Mouse (Mus musculus): ENCODE measurements around the gene Gm9507. TPM values are rescaled to one million over a fixed set of nuclear protein-coding genes. Genes with fewer than 3 reads are reported as not detected.

The Gm9507 gene
- not detected in 2 replicates for polyA plus RNA-seq (2012; ENCODE audit: insufficient read depth, insufficient read length, low replicate concordance, missing spikeins)

- Histone ChIP-seq H3K4me3 (ENCODE audit: insufficient read depth, low read depth, low read length) (no peak within 1 kb of the TSS), H3K27ac (ENCODE audit: insufficient read depth, low read depth, low read length) (no peak within 1 kb of the TSS), H3K4me1 (ENCODE audit: control insufficient read depth, insufficient read depth, low read length) (no peaks in the 10 kb centered on the region)
- WGBS: 68% methylated on average over 5 of the region's 5 CpGs
- TF ChIP-seq CTCF (IDR thresholded peaks at IDR 0.05; ENCODE audit: insufficient read depth, low read depth, low read length): no peak
Observed at GRCm38 (mm10) chr10:77811743-77812142, at the start of gene Gm9507. TSS of gene Gm9507 (minus strand) at chr10:77811843.

DNA sequence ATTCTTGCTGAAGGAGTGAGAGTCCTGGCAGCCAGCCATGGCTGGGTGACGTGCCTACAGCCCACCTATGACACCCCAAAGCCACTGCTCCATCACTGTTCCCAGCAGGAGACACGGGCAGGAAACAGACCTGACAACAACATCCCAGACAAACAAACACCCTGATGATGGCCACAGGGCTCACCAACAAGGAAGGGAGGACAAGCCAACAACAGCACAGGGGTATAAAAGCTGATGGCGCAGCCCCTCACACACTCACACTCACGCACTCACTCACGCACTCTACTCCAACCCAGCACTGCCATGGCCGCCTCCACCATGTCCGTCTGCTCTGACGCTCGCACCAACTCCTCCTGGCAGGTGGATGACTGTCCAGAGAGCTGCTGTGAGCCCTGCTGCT lies 40.9 kb upstream of the Gm9507 start, which contains the start of gene Gm10318:
Gene Gm10318, plus strand, starts transcription at position 301 of the 400 bp plus-strand sequence.
- H3K4me1 ChIP-seq (ENCODE audit: control insufficient read depth, insufficient read depth, low read length): peaks cover 5% of the 10 kb centered on the region; the same call in 1 of the 2 replicates
- H3K27ac ChIP-seq (ENCODE audit: insufficient read depth, low read depth, low read length): no peak within 1 kb of the TSS
- H3K4me3 ChIP-seq (ENCODE audit: insufficient read depth, low read depth, low read length): no peak within 1 kb of the TSS
- 59% methylated on average over 9 of the region's 9 CpGs for WGBS
- TF ChIP-seq POLR2A (IDR thresholded peaks at IDR 0.05; ENCODE audit: insufficient read depth, low read depth, low read length): no peak
- TF ChIP-seq CTCF (IDR thresholded peaks at IDR 0.05; ENCODE audit: insufficient read depth, low read depth, low read length): no peak

DNA sequence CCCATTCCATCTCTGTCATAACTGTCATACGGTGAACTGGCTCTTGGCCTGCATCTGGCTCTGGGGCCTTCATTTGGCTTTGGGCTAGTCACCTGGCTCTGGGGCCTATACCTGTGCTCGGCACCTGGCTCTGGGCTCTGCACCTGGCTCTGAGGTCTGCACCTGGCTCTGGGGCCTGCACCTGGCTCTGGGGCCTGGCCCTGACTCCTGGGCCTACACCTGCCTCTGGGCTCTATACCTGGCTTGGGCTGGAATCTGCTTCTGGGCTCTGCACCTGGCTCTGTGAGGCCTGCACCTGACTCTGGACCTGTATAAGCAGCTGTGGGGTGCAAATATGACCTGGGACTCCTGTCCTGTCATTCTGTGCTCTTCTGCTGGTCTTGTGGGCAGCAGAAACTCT lies 35.9 kb upstream of the Gm9507 start:
- TF ChIP-seq POLR2A (IDR thresholded peaks at IDR 0.05; ENCODE audit: insufficient read depth, low read depth, low read length): no peak
- TF ChIP-seq CTCF (IDR thresholded peaks at IDR 0.05; ENCODE audit: insufficient read depth, low read depth, low read length): no peak
- Histone ChIP-seq H3K4me3 (ENCODE audit: insufficient read depth, low read depth, low read length) (no peak overlapping the region), H3K4me1 (ENCODE audit: control insufficient read depth, insufficient read depth, low read length) (peaks cover 1% of the 10 kb centered on the region; the same call in 1 of the 2 replicates), H3K27ac (ENCODE audit: insufficient read depth, low read depth, low read length) (no peak overlapping the region)
- 98% methylated on average over 2 of the region's 2 CpGs for WGBS

GRCm38 (mm10) chr10:77846961-77847360 lies 35.3 kb upstream of the Gm9507 start:
- 43% methylated on average over 2 of the region's 2 CpGs for WGBS
- H3K27ac ChIP-seq (ENCODE audit: insufficient read depth, low read depth, low read length): no peak overlapping the region
- H3K4me1 ChIP-seq (ENCODE audit: control insufficient read depth, insufficient read depth, low read length): no peaks in the 10 kb centered on the region
- no peak overlapping the region for H3K4me3 ChIP-seq (ENCODE audit: insufficient read depth, low read depth, low read length)
- no peak for TF ChIP-seq POLR2A (IDR thresholded peaks at IDR 0.05; ENCODE audit: insufficient read depth, low read depth, low read length)
- no peak for TF ChIP-seq CTCF (IDR thresholded peaks at IDR 0.05; ENCODE audit: insufficient read depth, low read depth, low read length)

DNA sequence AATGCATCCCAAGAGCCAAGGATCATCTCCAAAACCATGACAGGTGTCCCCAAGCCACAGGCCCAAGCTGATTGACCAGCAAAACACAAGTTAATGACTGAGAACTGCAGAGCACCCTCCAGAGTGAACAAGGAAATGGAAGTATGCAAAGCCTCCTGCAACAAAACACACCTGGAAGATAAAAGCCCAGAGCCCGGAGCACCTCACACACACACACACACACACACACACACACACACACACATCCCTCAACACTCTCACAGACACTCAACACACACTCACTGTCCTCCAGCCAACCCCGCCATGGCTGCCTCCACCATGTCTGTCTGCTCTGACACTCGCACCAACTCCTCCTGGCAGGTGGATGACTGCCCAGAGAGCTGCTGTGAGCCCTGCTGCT lies 34.9 kb upstream of the Gm9507 start, which contains the start of gene Gm36176:
Gene Gm36176, plus strand, starts transcription at position 301 of the 400 bp plus-strand sequence.
- Histone ChIP-seq H3K27ac (ENCODE audit: insufficient read depth, low read depth, low read length) (no peak within 1 kb of the TSS), H3K4me3 (ENCODE audit: insufficient read depth, low read depth, low read length) (no peak within 1 kb of the TSS), H3K4me1 (ENCODE audit: control insufficient read depth, insufficient read depth, low read length) (no peaks in the 10 kb centered on the region)
- WGBS: 82% methylated on average over 2 of the region's 3 CpGs
- TF ChIP-seq POLR2A (IDR thresholded peaks at IDR 0.05; ENCODE audit: insufficient read depth, low read depth, low read length) (no peak), CTCF (IDR thresholded peaks at IDR 0.05; ENCODE audit: insufficient read depth, low read depth, low read length) (no peak)

DNA sequence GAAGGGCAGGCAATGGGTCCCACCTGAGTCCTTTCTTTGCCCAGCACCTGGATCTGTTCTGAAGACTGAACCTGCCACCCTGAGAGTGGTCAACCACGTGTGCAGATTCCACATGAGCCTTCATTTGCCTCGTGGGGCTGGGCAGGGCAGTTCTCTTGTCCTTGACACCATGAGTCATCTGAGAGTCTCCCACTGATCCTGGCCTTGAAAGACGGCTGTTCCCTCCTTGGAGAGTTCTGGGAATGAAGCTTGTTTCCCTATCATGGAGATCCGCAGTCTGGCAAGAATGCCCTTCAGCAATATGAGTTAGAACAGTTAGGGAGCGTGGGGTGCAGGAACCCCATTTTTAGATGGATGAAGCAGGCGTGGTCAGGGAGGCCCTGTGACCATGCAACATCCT lies 27.4 kb upstream of the Gm9507 start:
- H3K4me3 ChIP-seq (ENCODE audit: insufficient read depth, low read depth, low read length): no peak overlapping the region
- TF ChIP-seq CTCF (IDR thresholded peaks at IDR 0.05; ENCODE audit: insufficient read depth, low read depth, low read length) (no peak), POLR2A (IDR thresholded peaks at IDR 0.05; ENCODE audit: insufficient read depth, low read depth, low read length) (no peak)
- no peak overlapping the region for H3K27ac ChIP-seq (ENCODE audit: insufficient read depth, low read depth, low read length)
- H3K4me1 ChIP-seq (ENCODE audit: control insufficient read depth, insufficient read depth, low read length): no peaks in the 10 kb centered on the region
- 76% methylated on average over 6 of the region's 6 CpGs for WGBS

- H3K4me3 ChIP-seq (ENCODE audit: insufficient read depth, low read depth, low read length): no peak within 1 kb of the TSS
- H3K4me1 ChIP-seq (ENCODE audit: control insufficient read depth, insufficient read depth, low read length): no peaks in the 10 kb centered on the region
- no peak within 1 kb of the TSS for H3K27ac ChIP-seq (ENCODE audit: insufficient read depth, low read depth, low read length)
- WGBS: 65% methylated on average over 9 of the region's 9 CpGs
- TF ChIP-seq CTCF (IDR thresholded peaks at IDR 0.05; ENCODE audit: insufficient read depth, low read depth, low read length) (no peak), POLR2A (IDR thresholded peaks at IDR 0.05; ENCODE audit: insufficient read depth, low read depth, low read length) (no peak)
Observed at GRCm38 (mm10) chr10:77835647-77836046, 24.0 kb upstream of the Gm9507 start, which contains the start of gene Krtap10-10. TSS of gene Krtap10-10 (plus strand) at chr10:77835947.

DNA sequence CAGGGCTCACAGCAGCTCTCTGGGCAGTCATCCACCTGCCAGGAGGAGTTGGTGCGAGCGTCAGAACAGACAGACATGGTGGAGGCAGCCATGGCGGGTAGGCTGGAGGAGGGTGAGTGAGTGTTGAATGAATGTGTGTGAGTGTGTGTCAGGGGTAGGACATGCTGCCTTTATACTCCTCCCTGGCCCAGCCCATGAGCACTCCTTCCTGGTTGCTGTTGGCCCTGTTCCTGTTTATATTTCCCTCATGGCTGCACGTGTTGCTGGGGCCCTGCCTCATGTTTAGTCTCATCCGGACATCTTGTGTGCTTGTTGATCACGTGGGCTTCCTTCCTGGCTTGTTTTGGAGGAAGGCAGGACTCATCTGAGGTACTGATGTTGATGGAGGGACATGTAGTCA lies 15.3 kb upstream of the Gm9507 start, which contains the start of gene Krtap10-4:
Gene Krtap10-4, minus strand, starts transcription at position 145 of the 400 bp plus-strand sequence.
- no peak within 1 kb of the TSS for H3K27ac ChIP-seq (ENCODE audit: insufficient read depth, low read depth, low read length)
- no peak within 1 kb of the TSS for H3K4me3 ChIP-seq (ENCODE audit: insufficient read depth, low read depth, low read length)
- WGBS: 52% methylated on average over 6 of the region's 6 CpGs
- TF ChIP-seq POLR2A (IDR thresholded peaks at IDR 0.05; ENCODE audit: insufficient read depth, low read depth, low read length) (no peak), CTCF (IDR thresholded peaks at IDR 0.05; ENCODE audit: insufficient read depth, low read depth, low read length) (no peak)
- H3K4me1 ChIP-seq (ENCODE audit: control insufficient read depth, insufficient read depth, low read length): no peaks in the 10 kb centered on the region

DNA sequence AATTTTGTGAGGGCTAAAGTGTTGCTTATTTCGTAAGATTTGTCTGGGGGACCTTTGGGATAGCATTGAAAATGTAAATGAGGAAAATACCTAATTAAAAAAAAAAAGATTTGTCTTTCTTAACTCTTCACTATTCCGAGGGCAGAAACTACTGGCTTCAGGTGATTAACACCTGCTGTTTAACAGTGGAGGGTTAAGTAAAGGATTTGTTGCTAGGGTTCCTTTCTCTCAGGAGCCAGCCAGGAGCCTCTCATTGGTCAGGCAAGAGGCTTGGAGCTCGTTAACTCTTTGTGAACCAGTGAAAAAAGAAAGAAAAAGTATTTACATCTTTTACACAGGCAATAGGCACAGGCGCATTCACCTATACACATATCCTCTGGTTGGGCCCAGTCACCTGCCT lies 7.6 kb upstream of the Gm9507 start:
- H3K4me3 ChIP-seq (ENCODE audit: insufficient read depth, low read depth, low read length): no peak overlapping the region
- no peaks in the 10 kb centered on the region for H3K4me1 ChIP-seq (ENCODE audit: control insufficient read depth, insufficient read depth, low read length)
- TF ChIP-seq POLR2A (IDR thresholded peaks at IDR 0.05; ENCODE audit: insufficient read depth, low read depth, low read length) (no peak), CTCF (IDR thresholded peaks at IDR 0.05; ENCODE audit: insufficient read depth, low read depth, low read length) (no peak)
- WGBS: 59% methylated on average over 4 of the region's 4 CpGs
- no peak overlapping the region for H3K27ac ChIP-seq (ENCODE audit: insufficient read depth, low read depth, low read length)
